8 mouse cellular contexts compared by ENCODE assay signal in the genomic region with DNA sequence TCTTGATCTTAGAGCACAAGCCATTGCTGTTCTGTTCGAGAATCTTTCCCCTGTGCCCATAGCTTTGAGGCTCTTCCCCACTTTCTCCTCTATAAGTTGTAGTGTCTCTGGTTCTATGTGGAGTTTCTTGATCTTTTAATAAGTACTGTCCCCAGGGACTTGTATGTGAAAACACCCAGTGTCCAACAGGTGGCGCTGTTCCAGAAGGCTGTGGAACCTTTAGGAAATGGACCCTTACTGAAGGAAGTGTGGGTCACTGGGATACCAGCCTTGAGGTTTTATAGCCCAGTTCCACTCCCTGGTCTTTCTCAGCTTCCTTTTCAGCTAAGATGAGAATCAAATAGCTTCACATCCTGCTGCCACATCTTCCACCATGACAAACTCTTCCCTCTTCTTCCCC.
DNase-seq lines count a peak whose midpoint lies in the region; ATAC-seq and TF ChIP-seq lines count a peak whose summit lies in the region.

No protein-coding gene starts in this region.

- no peak for TF ChIP-seq POLR2A in heart, adult 2 months (IDR thresholded peaks at IDR 0.05; ENCODE audit: insufficient read depth, low read depth, low read length)

- ATAC-seq in lung, postnatal 0 days = no peak
- no peak for ATAC-seq in inflammation-experienced regulatory T-cells, adult 6 months

- no peaks in the 10 kb centered on the region for H3K79me2 ChIP-seq in heart, adult 2 months (replicated peaks; ENCODE audit: control insufficient read depth, insufficient read depth, low read length)

- no peak overlapping the region for H3K4me2 ChIP-seq in lung, postnatal 0 days (replicated peaks; ENCODE audit: low read depth, low read length)

- TF ChIP-seq CTCF in heart, adult 2 months (IDR thresholded peaks at IDR 0.05) = peak; percentile 58
- TF ChIP-seq CTCF in lung, postnatal 0 days (IDR thresholded peaks at IDR 0.05) = peak; percentile 67

- H3K9ac ChIP-seq in heart, adult 2 months (ENCODE audit: low read depth, low read length) = no peak overlapping the region
- no peak overlapping the region for H3K9ac ChIP-seq in lung, postnatal 0 days (replicated peaks; ENCODE audit: low read depth)

- intact Hi-C loops in heart, adult 2 months (cut with DNase I) = no loop called here

- no peaks in the 10 kb centered on the region for H3K36me3 ChIP-seq in heart, adult 2 months (ENCODE audit: control insufficient read depth, insufficient read depth, low read length)
- no peaks in the 10 kb centered on the region for H3K36me3 ChIP-seq in lung, postnatal 0 days (ENCODE audit: insufficient read depth, low read length)

- no peak overlapping the region for H3K4me3 ChIP-seq in heart, adult 2 months
- no peak overlapping the region for H3K4me3 ChIP-seq in lung, postnatal 0 days (ENCODE audit: low read depth, low read length)

- no peak overlapping the region for H3K27ac ChIP-seq in heart, adult 2 months
- H3K27ac ChIP-seq in lung, postnatal 0 days (ENCODE audit: low read length) = no peak overlapping the region

- no peak for TF ChIP-seq EP300 in heart, adult 2 months (IDR thresholded peaks at IDR 0.05; ENCODE audit: insufficient read depth, low read depth, low read length)
- TF ChIP-seq EP300 in lung, postnatal 0 days (IDR thresholded peaks at IDR 0.05) = no peak

- no peaks in the 10 kb centered on the region for H3K27me3 ChIP-seq in heart, adult 2 months (ENCODE audit: control insufficient read depth, insufficient read depth, low read length)
- H3K27me3 ChIP-seq in lung, postnatal 0 days (replicated peaks; ENCODE audit: insufficient read depth, low read length) = no peaks in the 10 kb centered on the region

- WGBS in heart, adult 2 months = 37% methylated on average over 2 of the region's 2 CpGs
- 37% methylated on average over 2 of the region's 2 CpGs for WGBS in lung, postnatal 0 days

- no peaks in the 10 kb centered on the region for H3K9me3 ChIP-seq in lung, postnatal 0 days (ENCODE audit: low read length)

- H3K4me1 ChIP-seq in heart, adult 2 months (ENCODE audit: control insufficient read depth, insufficient read depth, low read length) = no peaks in the 10 kb centered on the region
- no peaks in the 10 kb centered on the region for H3K4me1 ChIP-seq in lung, postnatal 0 days (ENCODE audit: insufficient read depth, low read depth, low read length)

- no peak for DNase-seq in heart, adult 2 months
- DNase-seq in heart, adult 9 months (ENCODE audit: low spot score in 2 of 2) = no peak
- DNase-seq in urinary bladder, postnatal 25 days (ENCODE audit: low spot score) = peak; percentile 15
- DNase-seq in urinary bladder, adult 18-20 months (ENCODE audit: low spot score in 2 of 2) = no peak
- DNase-seq in embryo, embryonic 10.5 days (ENCODE audit: low spot score) = peak; percentile 74
- peak; percentile 47 for DNase-seq in lung, postnatal 0 days (ENCODE audit: low spot score)
- peak; percentile 44 for DNase-seq in thymus, postnatal 0 days (ENCODE audit: low spot score)

Comparison
In these comparisons a context has a peak if more than half of its experiments do, and no peak if none do; other contexts are left out.
1. DNase-seq: peak in urinary bladder, postnatal 25 days (single experiment), embryo, embryonic 10.5 days (single experiment), lung, postnatal 0 days (single experiment) and thymus, postnatal 0 days (single experiment); none in heart, adult 2 months (0 of 2), heart, adult 9 months (0 of 2) and urinary bladder, adult 18-20 months (0 of 2).